Mouse (Mus musculus) limb, embryonic 13.5 days (tissue): ENCODE results near the gene Psmd11. TPM values are rescaled to one million over a fixed set of nuclear protein-coding genes. Genes with fewer than 3 reads are reported as not detected.
"Not testable (repeated sequence)": the region's sequence is repeated elsewhere in the genome, so short reads cannot be mapped to it uniquely, and the experiment has no call there.

ENCODE experiments used
- ATAC-seq: fragments of 200-750 bp; cut with Nextera tagmentation; 2 replicates; pipeline ENCODE4 v1.8.0; 2017; ENCODE audit warnings: low read depth, moderate number of reproducible peaks, moderate TSS enrichment; ENCODE audit not compliant: low FRiP score
- H3K27ac ChIP-seq: fragments of 300-500 bp; sonication (generic); 2 replicates; pipeline ENCODE4 v1.5.1; 2015; ENCODE audit warnings: inconsistent platforms, mild to moderate bottlenecking, moderate library complexity
- H3K27me3 ChIP-seq: fragments of 300-500 bp; sonication (generic); 2 replicates; pipeline ENCODE4 v1.6.1; 2015; ENCODE audit warnings: mild to moderate bottlenecking, inconsistent platforms
- H3K36me3 ChIP-seq: fragments of 300-500 bp; sonication (generic); 2 replicates; pipeline ENCODE4 v1.6.1; 2015; ENCODE audit warnings: inconsistent platforms, mild to moderate bottlenecking, moderate library complexity
- H3K4me1 ChIP-seq: fragments of 300-500 bp; sonication (generic); 2 replicates; pipeline ENCODE4 v1.6.1; 2015; ENCODE audit warnings: inconsistent platforms
- H3K4me2 ChIP-seq: fragments of 300-500 bp; sonication (generic); replicated peaks from 2 replicates; pipeline ENCODE4 v1.6.1; 2015; ENCODE audit warnings: inconsistent platforms, mild to moderate bottlenecking, moderate library complexity
- H3K4me3 ChIP-seq: fragments of 300-500 bp; sonication (generic); 2 replicates; pipeline ENCODE4 v1.5.1; 2015; ENCODE audit warnings: moderate library complexity, mild to moderate bottlenecking, inconsistent platforms
- H3K9ac ChIP-seq: fragments of 300-500 bp; sonication (generic); 2 replicates; pipeline ENCODE4 v1.6.1; 2015; ENCODE audit warnings: mild to moderate bottlenecking, inconsistent platforms
- H3K9me3 ChIP-seq: fragments of 300-500 bp; sonication (generic); 2 replicates; pipeline ENCODE4 v1.6.1; 2016; ENCODE audit warnings: inconsistent platforms
- WGBS: fragments of 180-500 bp; shearing (Covaris S2); methylation state at CpG from one replicate; pipeline ENCODE4 v1.1.7; 2015; 5-methylcytosine and 5-hydroxymethylcytosine counted together
- polyA plus RNA-seq: library from polyadenylated mRNA; unstranded; fragments of >200 nt; fragmentation: Nextera tagmentation; extraction: Ambion mirVana; gene quantifications from 2 replicates; pipeline ENCODE4 v1.2.1, GENCODE M21; 2015

The Psmd11 gene
- 332 and 353 TPM in 2 replicates for polyA plus RNA-seq

DNA sequence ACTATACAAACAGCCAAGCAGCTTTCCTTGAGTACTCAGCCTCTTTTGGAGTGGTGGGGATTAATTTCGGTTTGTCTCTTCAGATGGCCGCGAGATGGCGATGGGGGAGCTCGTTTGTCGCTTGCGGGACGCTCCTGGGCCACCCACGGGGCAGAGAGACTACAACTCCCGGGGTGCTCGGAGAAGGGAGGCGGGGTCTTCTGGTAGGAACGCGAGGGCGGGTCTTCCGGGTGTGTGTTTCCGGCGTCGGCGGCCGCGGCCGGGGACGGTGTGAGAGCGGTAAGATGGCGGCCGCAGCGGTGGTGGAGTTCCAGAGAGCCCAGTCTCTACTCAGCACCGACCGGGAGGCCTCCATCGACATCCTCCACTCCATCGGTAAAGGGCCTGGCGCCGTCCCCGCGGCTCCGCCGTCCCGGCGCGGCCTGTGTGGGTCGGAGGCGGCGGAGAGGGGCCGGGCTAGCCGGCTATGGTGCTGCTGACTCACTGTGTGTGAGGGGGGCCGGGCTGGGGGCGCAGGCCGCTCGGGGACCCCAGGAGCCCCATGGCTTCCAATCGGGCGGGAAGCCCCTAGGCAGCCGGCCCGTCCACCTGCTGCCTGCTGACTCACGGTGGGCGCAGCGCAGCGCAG is at the start of gene Psmd11:
Psmd11 (plus strand) TSS at position 235 of the 628 bp plus-strand sequence.
- 1% methylated on average over 54 of the region's 58 CpGs for WGBS

DNA sequence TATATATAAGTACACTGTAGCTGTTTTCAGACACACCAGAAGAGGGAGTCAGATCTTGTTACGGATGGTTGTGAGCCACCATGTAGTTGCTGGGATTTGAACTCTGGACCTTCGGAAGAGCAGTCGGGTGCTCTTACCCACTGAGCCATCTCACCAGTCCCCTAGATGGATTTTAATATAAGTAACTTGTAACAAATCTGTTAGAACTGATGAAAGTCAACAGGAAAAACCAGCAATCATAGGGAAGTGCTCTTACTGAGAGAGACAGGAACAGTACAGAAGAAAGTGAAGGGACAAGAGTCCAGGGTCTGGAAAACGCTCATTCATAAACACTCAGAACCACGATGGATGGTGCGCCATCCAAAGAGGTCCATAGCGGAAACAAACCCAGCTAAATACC is 49.2 kb upstream of the Psmd11 start:
- ATAC-seq, H3K4me2 ChIP-seq, H3K4me3 ChIP-seq, H3K9me3 ChIP-seq, H3K27me3 ChIP-seq, H3K27ac ChIP-seq, H3K9ac ChIP-seq: not testable (repeated sequence)
- Histone ChIP-seq H3K36me3 (peaks cover 14% of the 10 kb centered on the region), H3K4me1 (peaks cover 17% of the 10 kb centered on the region)
- WGBS: 94% methylated on average over 7 of the region's 7 CpGs

More for the DNA sequence above, at the start of gene Psmd11:
- Histone ChIP-seq H3K27ac (peak within 1 kb of the TSS; percentile 85), H3K4me1 (peaks cover 8% of the 10 kb centered on the region), H3K36me3 (peaks cover 17% of the 10 kb centered on the region), H3K4me3 (peak within 1 kb of the TSS; percentile 99), H3K27me3 (no peaks in the 10 kb centered on the region), H3K9me3 (no peaks in the 10 kb centered on the region), H3K4me2 (peak within 1 kb of the TSS; percentile 81), H3K9ac (peak within 1 kb of the TSS; percentile 95)
- peak; percentile 100 for ATAC-seq

DNA sequence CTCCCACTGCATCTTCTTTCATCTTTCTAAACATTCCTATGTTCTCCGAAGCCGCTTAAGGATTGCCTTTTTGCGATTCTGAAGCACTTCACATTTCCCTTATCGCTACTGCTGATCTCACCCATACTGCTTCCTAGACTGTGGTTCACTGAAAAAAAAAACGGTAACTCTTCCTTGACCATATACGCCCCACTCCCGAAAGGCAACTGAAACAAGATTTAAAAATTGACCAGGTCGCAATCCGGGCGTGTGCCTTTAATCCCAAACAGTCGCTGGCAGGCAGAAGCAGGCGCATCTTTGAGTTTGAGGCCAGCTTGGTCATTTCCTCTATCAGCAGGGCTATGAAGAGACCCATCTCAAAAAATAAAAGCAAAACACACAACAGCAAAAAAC is 45.8 kb upstream of the Psmd11 start:
- Histone ChIP-seq H3K27me3 (no peaks in the 10 kb centered on the region), H3K27ac (0 out of 2 replicates have a peak overlapping the region, but pooled peaks have one; percentile 91), H3K36me3 (peaks cover 14% of the 10 kb centered on the region), H3K4me2 (peak overlapping the region; percentile 69), H3K4me3 (peak overlapping the region; percentile 93), H3K4me1 (peaks cover 29% of the 10 kb centered on the region), H3K9me3 (no peaks in the 10 kb centered on the region), H3K9ac (peak overlapping the region; percentile 98)
- 6% methylated on average over 12 of the region's 12 CpGs for WGBS
- ATAC-seq: peak; percentile 7; the same call in 1 of the 2 replicates

DNA sequence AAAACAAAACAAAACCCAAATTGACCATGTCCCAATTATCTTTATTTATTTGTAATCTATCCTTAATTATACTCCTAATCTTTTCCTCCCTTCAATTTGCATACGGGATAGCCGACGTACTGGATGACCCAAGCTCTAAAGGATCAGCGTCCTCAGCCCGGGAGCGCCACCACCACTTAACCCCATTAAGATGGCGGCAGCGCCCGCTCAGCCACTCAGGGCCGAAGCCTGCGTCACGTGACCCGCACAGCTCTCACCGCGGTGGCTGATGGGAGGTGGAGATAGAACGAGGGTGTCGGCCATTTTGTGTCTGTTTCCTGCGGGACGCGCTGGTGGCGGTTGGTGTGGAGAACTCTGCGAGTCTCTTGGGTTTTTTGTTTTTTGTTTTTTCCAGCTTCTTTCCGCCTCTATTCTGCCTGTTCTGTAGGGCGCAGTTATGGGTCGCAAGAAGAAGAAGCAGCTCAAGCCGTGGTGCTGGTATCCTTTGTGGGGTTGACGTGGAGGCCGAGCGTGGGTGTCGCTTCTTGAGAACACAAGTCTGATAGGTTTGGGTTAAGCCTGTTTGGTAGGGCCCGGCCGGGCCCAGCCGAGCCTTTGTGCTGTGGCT is 45.3 kb upstream of the Psmd11 start, which contains the start of gene Zfp207:
Zfp207 (plus strand) TSS at position 261 of the 607 bp plus-strand sequence.
- under 1% methylated on average over 33 of the region's 33 CpGs for WGBS
- Histone ChIP-seq H3K36me3 (peaks cover 19% of the 10 kb centered on the region), H3K4me2 (peak within 1 kb of the TSS; percentile 92), H3K4me1 (peaks cover 29% of the 10 kb centered on the region), H3K27ac (peak within 1 kb of the TSS; percentile 91), H3K4me3 (peak within 1 kb of the TSS; percentile 93), H3K9me3 (no peaks in the 10 kb centered on the region), H3K9ac (peak within 1 kb of the TSS; percentile 98), H3K27me3 (no peaks in the 10 kb centered on the region)
- ATAC-seq: peak; percentile 94

DNA sequence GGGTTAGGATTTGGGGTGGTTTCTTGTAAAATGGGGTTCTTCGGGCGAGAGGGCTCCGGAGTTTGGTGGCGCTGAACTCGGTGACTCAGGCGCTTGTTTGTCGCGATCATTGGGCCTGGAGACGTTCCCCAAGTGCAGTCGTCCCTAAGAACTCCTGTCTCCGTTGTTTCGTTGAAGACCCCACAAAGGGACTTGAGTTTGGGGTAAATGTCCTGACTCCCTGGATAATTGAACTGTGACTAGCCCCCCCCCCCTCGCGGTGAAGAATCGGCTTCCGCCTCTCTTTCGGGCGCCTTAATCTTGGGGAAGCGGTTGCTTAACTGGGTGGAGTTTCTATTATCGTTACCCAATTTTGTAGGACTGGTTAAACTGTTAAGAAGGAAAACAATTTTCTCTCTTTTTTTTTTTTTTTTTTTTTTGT is 44.8 kb upstream of the Psmd11 start:
- Histone ChIP-seq H3K4me1 (peaks cover 26% of the 10 kb centered on the region), H3K4me3 (peak overlapping the region; percentile 93), H3K36me3 (peaks cover 24% of the 10 kb centered on the region), H3K4me2 (peak overlapping the region; percentile 31), H3K9ac (peak overlapping the region; percentile 98), H3K27me3 (no peaks in the 10 kb centered on the region), H3K27ac (peak overlapping the region; percentile 91), H3K9me3 (no peaks in the 10 kb centered on the region)
- WGBS: 0% methylated on average over 20 of the region's 20 CpGs
- ATAC-seq: no peak

DNA sequence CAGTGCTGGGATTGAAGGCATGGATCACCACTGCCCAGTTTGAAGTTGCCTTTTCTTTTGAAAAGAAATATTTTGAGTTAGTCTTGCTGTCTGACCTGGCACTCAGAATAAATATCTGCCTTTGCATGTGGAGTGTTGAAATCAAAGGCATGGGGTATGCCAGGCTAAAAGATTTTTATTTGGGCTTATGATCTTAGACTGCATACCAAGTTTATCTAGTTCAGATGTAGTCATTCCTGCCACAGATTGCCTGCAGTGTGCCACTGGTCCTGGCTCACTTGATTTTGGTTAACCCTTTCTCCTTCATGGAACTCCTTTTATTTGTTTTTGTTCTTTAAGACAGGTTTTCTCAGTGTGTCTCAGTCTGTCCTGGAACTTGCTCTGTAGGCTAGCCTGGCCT is 44.0 kb upstream of the Psmd11 start:
- Histone ChIP-seq H3K27me3 (no peaks in the 10 kb centered on the region), H3K27ac (no peak overlapping the region), H3K36me3 (peaks cover 31% of the 10 kb centered on the region), H3K4me2 (peak overlapping the region; percentile 92), H3K9ac (peak overlapping the region; percentile 71), H3K9me3 (no peaks in the 10 kb centered on the region), H3K4me3 (peak overlapping the region; percentile 93), H3K4me1 (peaks cover 26% of the 10 kb centered on the region)
- no peak for ATAC-seq

DNA sequence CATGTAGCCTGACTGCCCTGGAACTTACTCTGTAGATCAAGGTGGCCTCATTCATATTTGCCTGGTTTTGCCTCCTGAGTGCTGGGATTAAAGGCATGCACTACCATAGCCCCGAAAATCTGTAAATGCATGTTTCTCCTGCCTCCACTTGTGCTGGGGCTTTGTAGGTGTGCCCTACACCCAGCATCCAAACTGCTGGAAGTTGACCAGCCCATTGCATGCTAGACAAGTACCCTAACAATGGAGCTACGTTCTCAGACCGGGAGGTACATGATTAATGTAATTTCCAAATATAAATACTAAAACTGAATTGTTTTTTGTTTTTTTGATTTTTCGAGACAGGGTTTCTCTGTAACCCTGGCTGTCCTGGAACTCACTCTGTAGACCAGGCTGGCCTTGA is 43.4 kb upstream of the Psmd11 start:
- Histone ChIP-seq H3K4me1 (peaks cover 26% of the 10 kb centered on the region), H3K9ac (peak overlapping the region; percentile 71), H3K27me3 (no peaks in the 10 kb centered on the region), H3K36me3 (peaks cover 35% of the 10 kb centered on the region), H3K4me3 (peak overlapping the region; percentile 93), H3K4me2 (peak overlapping the region; percentile 92), H3K9me3 (no peaks in the 10 kb centered on the region), H3K27ac (no peak overlapping the region)
- no peak for ATAC-seq
- WGBS: 64% methylated on average over 4 of the region's 4 CpGs

DNA sequence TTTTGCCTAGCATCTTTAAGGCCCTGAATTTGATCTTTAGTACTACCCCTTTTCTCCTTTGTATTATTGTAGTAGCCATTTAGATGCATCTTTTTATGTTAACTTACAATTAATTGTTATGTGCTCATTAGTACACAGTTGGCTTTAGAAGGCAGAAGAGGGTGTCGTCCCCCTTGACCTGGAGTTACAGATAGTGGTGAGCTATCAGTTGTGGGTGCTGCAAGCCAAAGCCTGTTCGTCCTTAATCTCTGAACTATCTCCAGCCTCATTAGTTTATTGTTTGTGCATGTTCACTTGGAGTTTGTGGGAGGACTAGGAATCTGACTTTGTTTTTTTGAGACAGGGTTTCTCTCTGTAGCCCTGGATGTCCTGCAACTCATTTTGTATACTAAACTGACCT is 41.6 kb upstream of the Psmd11 start:
- Histone ChIP-seq H3K4me2 (peak overlapping the region; percentile 27; the same call in 1 of the 2 replicates), H3K4me1 (peaks cover 26% of the 10 kb centered on the region), H3K27ac (no peak overlapping the region), H3K27me3 (no peaks in the 10 kb centered on the region), H3K9me3 (no peaks in the 10 kb centered on the region), H3K9ac (no peak overlapping the region), H3K36me3 (peaks cover 44% of the 10 kb centered on the region), H3K4me3 (no peak overlapping the region)
- 87% methylated on average over 2 of the region's 2 CpGs for WGBS
- ATAC-seq: no peak

DNA sequence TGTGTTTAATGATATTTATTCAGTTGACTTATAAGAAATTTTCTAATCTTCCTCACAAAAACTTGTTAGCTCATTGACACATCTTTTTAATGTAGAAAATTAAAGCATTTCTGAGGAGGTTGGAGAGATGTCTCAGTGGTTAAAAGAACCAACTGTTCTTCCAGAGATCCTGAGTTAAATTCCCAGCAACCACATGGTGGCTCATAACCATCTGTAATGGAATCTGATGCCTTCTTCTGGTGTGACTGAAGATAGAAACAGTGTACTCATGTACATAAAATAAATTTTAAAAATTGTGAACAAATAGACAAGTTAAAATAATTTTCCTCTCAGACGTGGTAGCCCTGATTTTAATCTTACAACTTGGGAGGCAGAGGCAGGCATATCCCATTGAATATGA is 38.5 kb upstream of the Psmd11 start:
- H3K36me3 ChIP-seq: peaks cover 62% of the 10 kb centered on the region

DNA sequence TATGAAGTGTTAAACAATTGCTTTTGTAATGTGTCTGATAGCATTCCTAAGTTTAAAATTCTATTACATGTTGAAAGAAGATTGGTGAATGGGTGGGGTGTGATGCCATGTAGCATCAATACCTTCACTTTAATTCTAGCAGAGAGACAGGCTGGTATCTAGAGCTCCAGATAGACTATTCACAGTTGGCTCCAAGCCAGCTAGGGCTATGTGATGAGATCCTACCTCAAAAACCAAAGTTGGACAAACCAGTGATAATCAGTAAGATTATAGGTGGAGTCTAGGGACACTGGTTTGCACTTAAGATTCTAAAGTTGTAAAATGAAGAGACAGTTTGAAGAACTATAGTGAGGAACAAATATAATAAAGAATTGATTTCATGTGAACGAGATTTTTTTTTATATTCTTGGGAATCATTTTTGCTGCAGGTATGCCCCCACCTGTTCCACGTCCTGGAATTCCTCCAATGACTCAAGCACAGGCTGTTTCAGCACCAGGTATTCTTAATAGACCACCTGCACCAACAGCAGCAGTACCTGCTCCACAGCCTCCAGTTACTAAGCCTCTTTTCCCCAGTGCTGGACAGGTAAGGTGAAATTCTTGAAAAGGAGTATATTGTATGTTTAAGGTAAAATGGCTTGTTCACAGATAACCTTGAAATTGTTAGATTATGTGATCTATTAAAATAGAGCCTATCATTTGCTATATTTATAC is 36.9 kb upstream of the Psmd11 start:
- Histone ChIP-seq H3K27ac (no peak overlapping the region), H3K27me3 (no peaks in the 10 kb centered on the region), H3K4me1 (0 out of 2 replicates have a peak, but pooled peaks cover 2% of the 10 kb centered on the region), H3K9ac (no peak overlapping the region), H3K9me3 (no peaks in the 10 kb centered on the region), H3K4me2 (no peak overlapping the region), H3K4me3 (no peak overlapping the region), H3K36me3 (peaks cover 73% of the 10 kb centered on the region)
- WGBS: 92% methylated on average over 2 of the region's 2 CpGs
- ATAC-seq: no peak

More for the DNA sequence above, 38.5 kb upstream of the Psmd11 start:
- Histone ChIP-seq H3K27ac (no peak overlapping the region), H3K9me3 (no peaks in the 10 kb centered on the region), H3K4me3 (no peak overlapping the region), H3K27me3 (no peaks in the 10 kb centered on the region), H3K4me2 (no peak overlapping the region), H3K9ac (no peak overlapping the region), H3K4me1 (peaks cover 18% of the 10 kb centered on the region)
- no peak for ATAC-seq
- 88% methylated on average over 1 of the region's 1 CpGs for WGBS

DNA sequence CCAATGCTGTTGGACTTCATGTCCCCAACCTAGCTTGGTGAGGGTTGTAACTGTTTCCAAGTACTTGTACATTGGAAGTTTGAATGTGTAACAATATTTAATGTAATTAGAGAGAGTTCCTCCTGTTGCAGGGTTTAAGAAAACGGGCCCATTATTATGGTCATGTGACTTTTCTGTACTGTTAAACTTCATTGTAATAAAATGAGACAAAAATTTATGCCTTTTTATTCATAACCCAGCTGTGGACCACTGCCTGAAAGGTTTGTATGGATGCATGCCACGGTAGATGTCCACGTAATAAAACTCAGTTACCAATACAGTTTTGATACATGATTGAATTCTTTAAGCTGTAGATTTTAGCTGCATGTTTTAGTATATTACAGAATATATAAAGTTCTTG is 32.5 kb upstream of the Psmd11 start:
- no peak overlapping the region for H3K9ac ChIP-seq
- no peak for ATAC-seq
- WGBS: 92% methylated on average over 3 of the region's 3 CpGs

DNA sequence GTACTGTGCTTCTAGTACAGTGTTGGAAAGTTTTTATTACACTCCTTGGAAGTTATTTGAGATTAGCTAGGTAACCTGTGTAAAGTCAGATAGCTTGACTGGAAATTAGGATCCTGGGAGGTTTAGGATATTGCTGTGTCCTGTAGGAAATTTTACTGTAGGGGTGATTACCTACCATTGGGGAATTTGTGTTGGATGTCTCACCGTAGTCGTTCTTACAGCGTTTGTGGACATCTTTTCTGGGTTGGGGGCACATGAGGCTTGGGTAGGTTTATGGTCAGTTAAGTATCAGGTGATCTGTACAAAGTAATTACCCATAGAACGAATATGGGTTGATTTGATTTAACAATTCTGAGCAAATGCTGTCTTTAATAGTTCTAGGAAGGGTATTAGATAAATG is 31.8 kb upstream of the Psmd11 start:
- H3K27me3 ChIP-seq: no peaks in the 10 kb centered on the region
- no peak for ATAC-seq
- no peaks in the 10 kb centered on the region for H3K9me3 ChIP-seq
- no peaks in the 10 kb centered on the region for H3K4me1 ChIP-seq
- no peak overlapping the region for H3K4me2 ChIP-seq
- WGBS: 92% methylated on average over 4 of the region's 4 CpGs
- H3K27ac ChIP-seq: no peak overlapping the region
- H3K4me3 ChIP-seq: no peak overlapping the region
- no peak overlapping the region for H3K9ac ChIP-seq
- peaks cover 73% of the 10 kb centered on the region for H3K36me3 ChIP-seq

More for the DNA sequence above, 32.5 kb upstream of the Psmd11 start:
- Histone ChIP-seq H3K27ac (no peak overlapping the region), H3K9me3 (no peaks in the 10 kb centered on the region), H3K36me3 (peaks cover 74% of the 10 kb centered on the region), H3K4me3 (no peak overlapping the region), H3K27me3 (no peaks in the 10 kb centered on the region), H3K4me2 (no peak overlapping the region), H3K4me1 (no peaks in the 10 kb centered on the region)
